Mouse (Mus musculus) embryo, embryonic 11 days (tissue): Measurements from ENCODE around the gene Arl8b.

Source experiments
- DNase-seq: peaks from one replicate; pipeline ENCODE4 v3.0.0-alpha.2; 2015

The Arl8b gene

GRCm38 (mm10) chr6:108782526-108783183, at the start of gene Arl8b:
Gene Arl8b (plus strand): TSS chr6:108783099.
- peak; percentile 98 for DNase-seq

- DNase-seq = peak; percentile 85
Observed at GRCm38 (mm10) chr6:108735910-108736750, 46.8 kb upstream of the Arl8b start.

GRCm38 (mm10) chr6:108738463-108739203, 44.3 kb upstream of the Arl8b start:
- no peak for DNase-seq

GRCm38 (mm10) chr6:108740579-108740978, 42.3 kb upstream of the Arl8b start:
- DNase-seq = no peak

- DNase-seq = no peak
Observed at GRCm38 (mm10) chr6:108743730-108744129, 39.2 kb upstream of the Arl8b start.

GRCm38 (mm10) chr6:108751324-108751723, 31.6 kb upstream of the Arl8b start:
- DNase-seq = no peak

GRCm38 (mm10) chr6:108752395-108752794, 30.5 kb upstream of the Arl8b start:
- no peak for DNase-seq

- no peak for DNase-seq
Observed at GRCm38 (mm10) chr6:108753536-108753935, 29.4 kb upstream of the Arl8b start.

GRCm38 (mm10) chr6:108754376-108754775, 28.5 kb upstream of the Arl8b start:
- DNase-seq = no peak

GRCm38 (mm10) chr6:108755936-108756335, 27.0 kb upstream of the Arl8b start:
- no peak for DNase-seq

GRCm38 (mm10) chr6:108758997-108759697, 23.8 kb upstream of the Arl8b start:
- DNase-seq = no peak

- DNase-seq = no peak
Observed at GRCm38 (mm10) chr6:108759698-108760039, 23.2 kb upstream of the Arl8b start.

- no peak for DNase-seq
Observed at GRCm38 (mm10) chr6:108770880-108771279, 12.0 kb upstream of the Arl8b start.

GRCm38 (mm10) chr6:108772913-108773312, 10.0 kb upstream of the Arl8b start:
- DNase-seq = peak; percentile 81

- DNase-seq = no peak
Observed at GRCm38 (mm10) chr6:108773480-108773879, 9.4 kb upstream of the Arl8b start.

- DNase-seq = no peak
Observed at GRCm38 (mm10) chr6:108776274-108776673, 6.6 kb upstream of the Arl8b start.

- no peak for DNase-seq
Observed at GRCm38 (mm10) chr6:108777560-108778287, 5.2 kb upstream of the Arl8b start.

GRCm38 (mm10) chr6:108778399-108778798, 4.5 kb upstream of the Arl8b start:
- DNase-seq = no peak

GRCm38 (mm10) chr6:108781865-108782264, 1.0 kb upstream of the Arl8b start:
- DNase-seq = no peak

- DNase-seq = peak; percentile 63
Observed at GRCm38 (mm10) chr6:108783184-108783881, 434 bp downstream of the Arl8b start.

- no peak for DNase-seq
Observed at GRCm38 (mm10) chr6:108784056-108784455, 1.2 kb downstream of the Arl8b start.

- DNase-seq = no peak
Observed at GRCm38 (mm10) chr6:108784796-108785195, 1.9 kb downstream of the Arl8b start.
